Mouse (Mus musculus): Measurements from ENCODE around the gene Dpp10.

- TF ChIP-seq CTCF (IDR thresholded peaks at IDR 0.05; ENCODE audit: low read depth, low read length), result no peak
- TF ChIP-seq TAL1 (conservative IDR thresholded peaks at IDR 0.05; ENCODE audit: low read depth, low read length), result no peak
- TF ChIP-seq GATA1 (IDR thresholded peaks at IDR 0.05; ENCODE audit: borderline replicate concordance, low read length), result no peak
- no peak for TF ChIP-seq POLR2AphosphoS5 (IDR thresholded peaks at IDR 0.05; ENCODE audit: insufficient replicate concordance, low read depth, low read length)
Observed at GRCm38 (mm10) chr1:123923907-123924306, 121.5 kb downstream of the Dpp10 start.
